23 mouse cellular contexts compared by ENCODE assay signal in the genomic region with DNA sequence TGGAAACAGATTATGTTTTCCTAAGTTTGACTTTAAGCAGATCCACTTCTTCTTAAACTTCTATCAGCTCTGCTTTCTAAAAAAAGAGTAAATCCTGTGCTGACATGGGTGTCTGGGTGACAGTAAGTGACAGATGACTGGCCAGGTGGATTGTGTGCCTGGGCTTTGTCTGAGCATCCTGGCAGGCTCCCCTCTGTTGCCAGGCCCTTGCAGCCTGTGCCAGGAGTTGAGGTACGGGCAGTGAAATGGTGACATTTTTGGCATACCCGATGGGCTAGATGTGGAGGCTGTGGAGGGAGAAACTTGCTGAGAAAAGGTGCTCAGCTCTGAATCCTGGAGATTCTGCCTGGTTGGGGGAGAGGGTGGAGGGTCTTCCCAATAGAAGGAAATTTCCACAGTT. TPM values are rescaled to one million over a fixed set of nuclear protein-coding genes. Genes with fewer than 3 reads are reported as not detected.
DNase-seq lines count a peak whose midpoint lies in the region; ATAC-seq lines count a peak whose summit lies in the region.
"Had no signal": no experiment of that assay in that cellular context is flagged by ENCODE, and none has a peak within 500 bp of the region (broad histone marks: within the 10 kb centered on the region; RNA-seq: fewer than 3 reads in every experiment).

No protein-coding gene starts in this region.

- no peak overlapping the region for H3K4me3 ChIP-seq in heart, embryonic 11.5 days (ENCODE audit: low read depth, low read length)
- no peak overlapping the region for H3K4me3 ChIP-seq in embryonic facial prominence, embryonic 13.5 days
- no peak overlapping the region for H3K4me3 ChIP-seq in intestine, embryonic 16.5 days (ENCODE audit: low read length)
- H3K4me3 ChIP-seq in kidney, embryonic 16.5 days (ENCODE audit: low read length) = no peak overlapping the region
- H3K4me3 ChIP-seq: heart, adult 2 months; hindbrain, embryonic 10.5 days; intestine, embryonic 15.5 days; kidney, embryonic 15.5 days; limb, embryonic 12.5 days; liver, embryonic 12.5 days; midbrain, embryonic 12.5 days had no signal

- no peaks in the 10 kb centered on the region for H3K27me3 ChIP-seq in heart, embryonic 11.5 days (ENCODE audit: control insufficient read depth, insufficient read depth, low read length)
- no peaks in the 10 kb centered on the region for H3K27me3 ChIP-seq in embryonic facial prominence, embryonic 13.5 days
- H3K27me3 ChIP-seq in intestine, embryonic 16.5 days (replicated peaks; ENCODE audit: control insufficient read depth, insufficient read depth, low read length) = no peaks in the 10 kb centered on the region
- no peaks in the 10 kb centered on the region for H3K27me3 ChIP-seq in kidney, embryonic 16.5 days (ENCODE audit: insufficient read depth, low read length)
- H3K27me3 ChIP-seq: intestine, embryonic 15.5 days; kidney, embryonic 15.5 days; limb, embryonic 12.5 days; liver, embryonic 12.5 days; midbrain, embryonic 12.5 days had no signal

- H3K4me2 ChIP-seq in heart, embryonic 11.5 days = no peak overlapping the region
- H3K4me2 ChIP-seq in embryonic facial prominence, embryonic 13.5 days = no peak overlapping the region
- H3K4me2 ChIP-seq in intestine, embryonic 16.5 days (ENCODE audit: low read depth, low read length) = no peak overlapping the region
- no peak overlapping the region for H3K4me2 ChIP-seq in kidney, embryonic 16.5 days (replicated peaks; ENCODE audit: low read depth, low read length)
- H3K4me2 ChIP-seq: intestine, embryonic 15.5 days; kidney, embryonic 15.5 days; limb, embryonic 12.5 days; liver, embryonic 12.5 days; midbrain, embryonic 12.5 days had no signal

- no peak overlapping the region for H3K9ac ChIP-seq in heart, embryonic 11.5 days (ENCODE audit: low read depth, low read length)
- H3K9ac ChIP-seq in embryonic facial prominence, embryonic 13.5 days = no peak overlapping the region
- H3K9ac ChIP-seq in intestine, embryonic 16.5 days (ENCODE audit: low read depth, low read length) = no peak overlapping the region
- no peak overlapping the region for H3K9ac ChIP-seq in kidney, embryonic 16.5 days (replicated peaks; ENCODE audit: low read length)
- H3K9ac ChIP-seq: intestine, embryonic 15.5 days; kidney, embryonic 15.5 days; limb, embryonic 12.5 days; liver, embryonic 12.5 days; midbrain, embryonic 12.5 days had no signal

- no peaks in the 10 kb centered on the region for H3K9me3 ChIP-seq in heart, embryonic 11.5 days (replicated peaks; ENCODE audit: control insufficient read depth, low read length)
- H3K9me3 ChIP-seq in embryonic facial prominence, embryonic 13.5 days = no peaks in the 10 kb centered on the region
- no peaks in the 10 kb centered on the region for H3K9me3 ChIP-seq in intestine, embryonic 16.5 days (ENCODE audit: control insufficient read depth, low read length)
- H3K9me3 ChIP-seq in kidney, embryonic 16.5 days (ENCODE audit: low read length) = no peaks in the 10 kb centered on the region
- H3K9me3 ChIP-seq: hindbrain, embryonic 10.5 days; intestine, embryonic 15.5 days; kidney, embryonic 15.5 days; limb, embryonic 12.5 days; liver, embryonic 12.5 days; midbrain, embryonic 12.5 days had no signal

- H3K36me3 ChIP-seq in heart, embryonic 11.5 days (ENCODE audit: control insufficient read depth, insufficient read depth, low read length) = no peaks in the 10 kb centered on the region
- H3K36me3 ChIP-seq in embryonic facial prominence, embryonic 13.5 days = peaks cover 4% of the 10 kb centered on the region; the same call in 1 of the 2 replicates
- H3K36me3 ChIP-seq in intestine, embryonic 16.5 days (ENCODE audit: control insufficient read depth, insufficient read depth, low read length) = no peaks in the 10 kb centered on the region
- no peaks in the 10 kb centered on the region for H3K36me3 ChIP-seq in kidney, embryonic 16.5 days (ENCODE audit: insufficient read depth, low read length)
- H3K36me3 ChIP-seq: hindbrain, embryonic 10.5 days; intestine, embryonic 15.5 days; kidney, embryonic 15.5 days; limb, embryonic 12.5 days; liver, embryonic 12.5 days; midbrain, embryonic 12.5 days had no signal

- DNase-seq in heart, postnatal 4 days = peak; percentile 29
- DNase-seq in cerebellum, adult 11-12 months = peak; percentile 93
- DNase-seq in cerebellum, adult 9-10 months = peak; percentile 93
- DNase-seq in urinary bladder, postnatal 25 days (ENCODE audit: low spot score) = no peak
- DNase-seq: adrenal gland, postnatal 10 days; gastrocnemius, postnatal 14 days; kidney, postnatal 4 days; lung, adult 18-20 months; lung, postnatal 10 days had no signal

- no peak overlapping the region for H3K27ac ChIP-seq in heart, embryonic 11.5 days (ENCODE audit: low read depth, low read length)
- H3K27ac ChIP-seq in embryonic facial prominence, embryonic 13.5 days = 0 out of 2 replicates have a peak overlapping the region, but pooled peaks have one; percentile 4
- H3K27ac ChIP-seq in intestine, embryonic 16.5 days (ENCODE audit: low read length) = no peak overlapping the region
- H3K27ac ChIP-seq in kidney, embryonic 16.5 days (ENCODE audit: low read length) = no peak overlapping the region
- H3K27ac ChIP-seq: heart, adult 2 months; hindbrain, embryonic 10.5 days; intestine, embryonic 15.5 days; kidney, embryonic 15.5 days; limb, embryonic 12.5 days; liver, embryonic 12.5 days; midbrain, embryonic 12.5 days; stomach, postnatal 0 days had no signal

- WGBS in heart, embryonic 11.5 days (ENCODE audit: insufficient replicate concordance) = 62% methylated on average over 2 of the region's 2 CpGs
- 81% methylated on average over 2 of the region's 2 CpGs for WGBS in embryonic facial prominence, embryonic 13.5 days
- WGBS in intestine, embryonic 16.5 days = 79% methylated on average over 2 of the region's 2 CpGs
- 75% methylated on average over 2 of the region's 2 CpGs for WGBS in kidney, embryonic 16.5 days

- peaks cover 5% of the 10 kb centered on the region for H3K4me1 ChIP-seq in heart, embryonic 11.5 days (ENCODE audit: control insufficient read depth, insufficient read depth, low read length)
- H3K4me1 ChIP-seq in embryonic facial prominence, embryonic 13.5 days = 0 out of 2 replicates have a peak, but pooled peaks cover 9% of the 10 kb centered on the region
- H3K4me1 ChIP-seq in intestine, embryonic 16.5 days (ENCODE audit: control insufficient read depth, insufficient read depth, low read length) = no peaks in the 10 kb centered on the region
- no peaks in the 10 kb centered on the region for H3K4me1 ChIP-seq in kidney, embryonic 16.5 days (ENCODE audit: insufficient read depth, low read length)
- H3K4me1 ChIP-seq: intestine, embryonic 15.5 days; kidney, embryonic 15.5 days; liver, embryonic 12.5 days; midbrain, embryonic 12.5 days had no signal

- ATAC-seq in heart, embryonic 11.5 days (replicated peaks; ENCODE audit: insufficient number of reproducible peaks, low FRiP score, low TSS enrichment) = no peak
- no peak for ATAC-seq in embryonic facial prominence, embryonic 13.5 days (ENCODE audit: insufficient number of reproducible peaks, insufficient read depth, low FRiP score, low TSS enrichment, low read depth)
- ATAC-seq in intestine, embryonic 16.5 days = no peak
- ATAC-seq in kidney, embryonic 16.5 days (ENCODE audit: low FRiP score, low TSS enrichment) = no peak
- ATAC-seq: forebrain, embryonic 14.5 days; hindbrain, embryonic 16.5 days; intestine, embryonic 15.5 days; liver, embryonic 12.5 days had no signal

RNA-seq across cellular contexts. Expression of gene Adcy3, which starts 24.6 kb away (rescaled TPM):
- total RNA-seq in heart, postnatal 4 days (2021) = 1 to 10 TPM; 5.5 to 5.7 TPM
- 3.8 TPM in 2 replicates for polyA plus RNA-seq in heart, embryonic 11.5 days (2014; fragmentation: Nextera tagmentation; extraction: Ambion mirVana)
- polyA plus RNA-seq in embryonic facial prominence, embryonic 13.5 days (2015; fragmentation: Nextera tagmentation; extraction: Ambion mirVana) = 12.4 and 12.6 TPM in 2 replicates
- 5.0 and 5.4 TPM in 2 replicates for polyA plus RNA-seq in intestine, embryonic 16.5 days (2015; fragmentation: Nextera tagmentation; extraction: Ambion mirVana)
- polyA plus RNA-seq in kidney, embryonic 16.5 days (2015; fragmentation: Nextera tagmentation; extraction: Ambion mirVana) = 9.9 and 10.7 TPM in 2 replicates
